Mouse (Mus musculus): ENCODE measurements around the gene Lrrc28. TPM values are rescaled to one million over a fixed set of nuclear protein-coding genes. Genes with fewer than 3 reads are reported as not detected.

The Lrrc28 gene
- polyA plus RNA-seq, 1 experiment from 2014 or later: 33.0 TPM

- Histone ChIP-seq H3K36me3 (no peaks in the 10 kb centered on the region), H3K4me1 (replicated peaks) (peaks cover 3% of the 10 kb centered on the region), H3K9ac (no peak overlapping the region), H3K27ac (no peak overlapping the region), H3K27me3 (no peaks in the 10 kb centered on the region), H3K9me3 (no peaks in the 10 kb centered on the region), H3K4me2 (no peak overlapping the region), H3K4me3 (no peak overlapping the region)
- 68% methylated on average over 5 of the region's 5 CpGs for WGBS
- no peak for ATAC-seq (ENCODE audit: low FRiP score)
Measured at GRCm38 (mm10) chr7:67583852-67584251, 61.2 kb downstream of the Lrrc28 start.

GRCm38 (mm10) chr7:67578783-67579482 lies 66.1 kb downstream of the Lrrc28 start:
- H3K9ac ChIP-seq: no peak overlapping the region
- no peak overlapping the region for H3K27ac ChIP-seq
- H3K27me3 ChIP-seq: no peaks in the 10 kb centered on the region
- no peaks in the 10 kb centered on the region for H3K9me3 ChIP-seq
- no peak for ATAC-seq (ENCODE audit: low FRiP score)
- H3K4me3 ChIP-seq: no peak overlapping the region
- H3K4me2 ChIP-seq: no peak overlapping the region
- no peaks in the 10 kb centered on the region for H3K4me1 ChIP-seq (replicated peaks)
- no peaks in the 10 kb centered on the region for H3K36me3 ChIP-seq
- WGBS: 73% methylated on average over 7 of the region's 7 CpGs

- no peak overlapping the region for H3K4me2 ChIP-seq
- H3K9me3 ChIP-seq: no peaks in the 10 kb centered on the region
- no peak for ATAC-seq (ENCODE audit: low FRiP score)
- no peaks in the 10 kb centered on the region for H3K36me3 ChIP-seq
- WGBS: 84% methylated on average over 6 of the region's 6 CpGs
- no peaks in the 10 kb centered on the region for H3K27me3 ChIP-seq
- H3K27ac ChIP-seq: no peak overlapping the region
- no peak overlapping the region for H3K4me3 ChIP-seq
- no peaks in the 10 kb centered on the region for H3K4me1 ChIP-seq (replicated peaks)
- no peak overlapping the region for H3K9ac ChIP-seq
Measured at GRCm38 (mm10) chr7:67578044-67578443, 67.0 kb downstream of the Lrrc28 start.

GRCm38 (mm10) chr7:67566510-67567237 lies 78.4 kb downstream of the Lrrc28 start:
- no peak overlapping the region for H3K9ac ChIP-seq
- no peak overlapping the region for H3K4me3 ChIP-seq
- no peak overlapping the region for H3K27ac ChIP-seq
- ATAC-seq (ENCODE audit: low FRiP score): no peak
- H3K36me3 ChIP-seq: no peaks in the 10 kb centered on the region
- no peaks in the 10 kb centered on the region for H3K4me1 ChIP-seq (replicated peaks)
- H3K27me3 ChIP-seq: no peaks in the 10 kb centered on the region
- 63% methylated on average over 8 of the region's 8 CpGs for WGBS
- no peaks in the 10 kb centered on the region for H3K9me3 ChIP-seq
- no peak overlapping the region for H3K4me2 ChIP-seq

GRCm38 (mm10) chr7:67565132-67565531 lies 79.9 kb downstream of the Lrrc28 start:
- Histone ChIP-seq H3K36me3 (no peaks in the 10 kb centered on the region), H3K4me2 (no peak overlapping the region), H3K9me3 (no peaks in the 10 kb centered on the region), H3K9ac (no peak overlapping the region), H3K4me3 (no peak overlapping the region), H3K27me3 (no peaks in the 10 kb centered on the region), H3K4me1 (replicated peaks) (no peaks in the 10 kb centered on the region), H3K27ac (no peak overlapping the region)
- no peak for ATAC-seq (ENCODE audit: low FRiP score)
- WGBS: 68% methylated on average over 1 of the region's 1 CpGs

- H3K36me3 ChIP-seq: no peaks in the 10 kb centered on the region
- no peak overlapping the region for H3K9ac ChIP-seq
Measured at GRCm38 (mm10) chr7:67562176-67562575, 82.9 kb downstream of the Lrrc28 start.

GRCm38 (mm10) chr7:67559486-67559885 lies 85.6 kb downstream of the Lrrc28 start:
- Histone ChIP-seq H3K36me3 (no peaks in the 10 kb centered on the region), H3K9ac (no peak overlapping the region), H3K27me3 (no peaks in the 10 kb centered on the region), H3K4me3 (no peak overlapping the region), H3K9me3 (no peaks in the 10 kb centered on the region), H3K4me1 (replicated peaks) (no peaks in the 10 kb centered on the region), H3K4me2 (no peak overlapping the region), H3K27ac (no peak overlapping the region)
- 93% methylated on average over 7 of the region's 7 CpGs for WGBS
- no peak for ATAC-seq (ENCODE audit: low FRiP score)

More at GRCm38 (mm10) chr7:67562176-67562575, 82.9 kb downstream of the Lrrc28 start:
- Histone ChIP-seq H3K27me3 (no peaks in the 10 kb centered on the region), H3K4me1 (replicated peaks) (no peaks in the 10 kb centered on the region), H3K27ac (no peak overlapping the region), H3K4me3 (no peak overlapping the region), H3K4me2 (no peak overlapping the region), H3K9me3 (no peaks in the 10 kb centered on the region)
- no peak for ATAC-seq (ENCODE audit: low FRiP score)
- WGBS: 63% methylated on average over 12 of the region's 12 CpGs

GRCm38 (mm10) chr7:67558230-67558629 lies 86.8 kb downstream of the Lrrc28 start:
- Histone ChIP-seq H3K9ac (no peak overlapping the region), H3K36me3 (no peaks in the 10 kb centered on the region), H3K27me3 (no peaks in the 10 kb centered on the region), H3K9me3 (no peaks in the 10 kb centered on the region), H3K4me3 (no peak overlapping the region), H3K27ac (no peak overlapping the region), H3K4me1 (replicated peaks) (no peaks in the 10 kb centered on the region), H3K4me2 (no peak overlapping the region)
- WGBS: 91% methylated on average over 5 of the region's 5 CpGs
- no peak for ATAC-seq (ENCODE audit: low FRiP score)

GRCm38 (mm10) chr7:67554863-67555262 lies 90.2 kb downstream of the Lrrc28 start:
- H3K4me1 ChIP-seq (replicated peaks): no peaks in the 10 kb centered on the region
- no peak for ATAC-seq (ENCODE audit: low FRiP score)

GRCm38 (mm10) chr7:67551242-67551641 lies 93.8 kb downstream of the Lrrc28 start:
- no peak for ATAC-seq (ENCODE audit: low FRiP score)
- Histone ChIP-seq H3K36me3 (no peaks in the 10 kb centered on the region), H3K4me2 (no peak overlapping the region), H3K9me3 (no peaks in the 10 kb centered on the region), H3K27ac (no peak overlapping the region), H3K4me3 (no peak overlapping the region), H3K27me3 (no peaks in the 10 kb centered on the region), H3K9ac (no peak overlapping the region), H3K4me1 (replicated peaks) (peaks cover 9% of the 10 kb centered on the region; the same call in 1 of the 2 replicates)
- 90% methylated on average over 2 of the region's 2 CpGs for WGBS

More at GRCm38 (mm10) chr7:67554863-67555262, 90.2 kb downstream of the Lrrc28 start:
- Histone ChIP-seq H3K4me2 (no peak overlapping the region), H3K36me3 (no peaks in the 10 kb centered on the region), H3K4me3 (no peak overlapping the region), H3K9ac (no peak overlapping the region), H3K9me3 (no peaks in the 10 kb centered on the region), H3K27ac (no peak overlapping the region), H3K27me3 (no peaks in the 10 kb centered on the region)
- 94% methylated on average over 2 of the region's 2 CpGs for WGBS

GRCm38 (mm10) chr7:67549073-67549561 lies 96.0 kb downstream of the Lrrc28 start:
- H3K27me3 ChIP-seq: no peaks in the 10 kb centered on the region
- no peak overlapping the region for H3K9ac ChIP-seq
- peak; percentile 82 for ATAC-seq (ENCODE audit: low FRiP score)
- H3K4me3 ChIP-seq: no peak overlapping the region
- no peaks in the 10 kb centered on the region for H3K36me3 ChIP-seq
- H3K27ac ChIP-seq: peak overlapping the region; percentile 30; the same call in 1 of the 2 replicates
- 24% methylated on average over 6 of the region's 6 CpGs for WGBS
- H3K9me3 ChIP-seq: no peaks in the 10 kb centered on the region
- no peak overlapping the region for H3K4me2 ChIP-seq
- peaks cover 9% of the 10 kb centered on the region; the same call in 1 of the 2 replicates for H3K4me1 ChIP-seq (replicated peaks)

GRCm38 (mm10) chr7:67548599-67549041 lies 96.4 kb downstream of the Lrrc28 start:
- no peaks in the 10 kb centered on the region for H3K27me3 ChIP-seq
- 81% methylated on average over 6 of the region's 6 CpGs for WGBS
- H3K4me3 ChIP-seq: no peak overlapping the region
- 0 out of 2 replicates have a peak overlapping the region, but pooled peaks have one; percentile 30 for H3K27ac ChIP-seq
- peaks cover 2% of the 10 kb centered on the region; the same call in 1 of the 2 replicates for H3K36me3 ChIP-seq
- H3K9ac ChIP-seq: no peak overlapping the region
- H3K4me2 ChIP-seq: no peak overlapping the region
- peaks cover 9% of the 10 kb centered on the region; the same call in 1 of the 2 replicates for H3K4me1 ChIP-seq (replicated peaks)
- H3K9me3 ChIP-seq: no peaks in the 10 kb centered on the region
- ATAC-seq (ENCODE audit: low FRiP score): no peak
